In the genomic region with DNA sequence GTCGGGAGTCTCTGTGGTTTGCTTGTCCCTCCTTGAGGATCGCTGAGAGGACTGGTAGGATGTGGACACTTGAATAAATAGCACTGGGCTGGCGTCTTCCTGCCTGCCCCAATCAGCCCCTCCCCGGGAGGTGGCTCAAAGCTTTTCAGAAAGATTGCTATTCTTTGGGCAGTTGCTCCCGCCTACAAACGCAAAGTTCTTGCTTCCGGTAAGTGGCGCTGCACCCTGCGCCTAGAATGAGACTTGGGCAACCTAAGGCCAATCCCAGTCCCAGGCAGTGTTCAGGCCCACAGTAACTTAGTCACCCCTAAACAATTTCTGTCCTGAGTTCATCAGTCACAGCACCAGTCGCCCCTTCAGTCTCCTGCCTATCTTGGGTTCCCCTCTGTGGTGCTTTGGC, we compare ENCODE assay signal across 8 mouse cellular contexts. TPM values are rescaled to one million over a fixed set of nuclear protein-coding genes. Genes with fewer than 3 reads are reported as not detected.
DNase-seq lines count a peak whose midpoint lies in the region; ATAC-seq lines count a peak whose summit lies in the region.
"Not testable (repeated sequence)": the region's sequence is repeated elsewhere in the genome, so short reads cannot be mapped to it uniquely, and the experiment has no call there.

No protein-coding gene starts in this region.

- H3K4me2 ChIP-seq in embryonic facial prominence, embryonic 14.5 days (ENCODE audit: low read depth, low read length), result peak overlapping the region; percentile 39
- H3K4me2 ChIP-seq in heart, embryonic 11.5 days, result peak overlapping the region; percentile 57
- peak overlapping the region; percentile 32 for H3K4me2 ChIP-seq in hindbrain, embryonic 16.5 days (ENCODE audit: low read length)
- peak overlapping the region; percentile 29; the same call in 1 of the 2 replicates for H3K4me2 ChIP-seq in liver, embryonic 12.5 days
- H3K4me2 ChIP-seq in stomach, embryonic 15.5 days, result peak overlapping the region; percentile 37

- H3K36me3 ChIP-seq in ES-E14 (ENCODE audit: control insufficient read depth, insufficient read depth, low read length, poor library complexity, severe bottlenecking); embryonic facial prominence, embryonic 14.5 days (ENCODE audit: control insufficient read depth, insufficient read depth, low read length); heart, embryonic 11.5 days (ENCODE audit: control insufficient read depth, insufficient read depth, low read length); hindbrain, embryonic 16.5 days (ENCODE audit: control insufficient read depth, insufficient read depth, low read length); liver, embryonic 12.5 days; midbrain, embryonic 10.5 days; stomach, embryonic 15.5 days: not testable (repeated sequence)

- 8% methylated on average over 10 of the region's 10 CpGs for WGBS in embryonic facial prominence, embryonic 14.5 days
- 9% methylated on average over 10 of the region's 10 CpGs for WGBS in heart, embryonic 11.5 days (ENCODE audit: insufficient replicate concordance)
- 12% methylated on average over 10 of the region's 10 CpGs for WGBS in hindbrain, embryonic 16.5 days
- WGBS in liver, embryonic 12.5 days (ENCODE audit: insufficient replicate concordance), result 5% methylated on average over 10 of the region's 10 CpGs
- 8% methylated on average over 10 of the region's 10 CpGs for WGBS in midbrain, embryonic 10.5 days
- WGBS in stomach, embryonic 15.5 days, result 12% methylated on average over 10 of the region's 10 CpGs

- in situ Hi-C loops in ES-E14 (cut with MboI; ENCODE audit: low sequenced_read_pairs in 2 of 2, unreplicated experiment in 2 of 2), result not testable (repeated sequence)

- H3K9ac ChIP-seq in ES-E14 (ENCODE audit: insufficient read depth, low read depth, low read length, poor library complexity, severe bottlenecking); embryonic facial prominence, embryonic 14.5 days (ENCODE audit: low read depth, low read length); hindbrain, embryonic 16.5 days (ENCODE audit: low read depth, low read length); liver, embryonic 12.5 days; stomach, embryonic 15.5 days: not testable (repeated sequence)
- 0 out of 2 replicates have a peak overlapping the region, but pooled peaks have one; percentile 28 for H3K9ac ChIP-seq in heart, embryonic 11.5 days (ENCODE audit: low read depth, low read length)

- H3K4me3 ChIP-seq in ES-E14 (ENCODE audit: insufficient read depth in 1 of 2, low read depth in 1 of 2, low read length in 2 of 2, poor library complexity in 1 of 2, severe bottlenecking in 1 of 2), result peak overlapping the region; percentile 15 to 36; a peak in 3 of 4 replicates
- H3K4me3 ChIP-seq in embryonic facial prominence, embryonic 14.5 days (ENCODE audit: low read depth, low read length); hindbrain, embryonic 16.5 days (ENCODE audit: low read length); liver, embryonic 12.5 days; stomach, embryonic 15.5 days (replicated peaks): not testable (repeated sequence)
- H3K4me3 ChIP-seq in heart, embryonic 11.5 days (ENCODE audit: low read depth, low read length), result peak overlapping the region; percentile 18; the same call in 1 of the 2 replicates
- peak overlapping the region; percentile 36 for H3K4me3 ChIP-seq in midbrain, embryonic 10.5 days

- not testable (repeated sequence) for H3K27ac ChIP-seq in ES-E14 (ENCODE audit: insufficient read depth, low read depth, low read length, poor library complexity, severe bottlenecking); embryonic facial prominence, embryonic 14.5 days (replicated peaks; ENCODE audit: low read depth, low read length); heart, embryonic 11.5 days (ENCODE audit: low read depth, low read length); hindbrain, embryonic 16.5 days (ENCODE audit: low read depth, low read length); liver, embryonic 12.5 days; midbrain, embryonic 10.5 days (replicated peaks); stomach, embryonic 15.5 days

- not testable (repeated sequence) for H3K27me3 ChIP-seq in embryonic facial prominence, embryonic 14.5 days (replicated peaks; ENCODE audit: control insufficient read depth, insufficient read depth, low read length); heart, embryonic 11.5 days (ENCODE audit: control insufficient read depth, insufficient read depth, low read length); hindbrain, embryonic 16.5 days (replicated peaks; ENCODE audit: control insufficient read depth, insufficient read depth, low read length); stomach, embryonic 15.5 days (replicated peaks)
- peaks cover 19% of the 10 kb centered on the region for H3K27me3 ChIP-seq in liver, embryonic 12.5 days (replicated peaks)
- peaks cover 12% of the 10 kb centered on the region for H3K27me3 ChIP-seq in midbrain, embryonic 10.5 days (ENCODE audit: low read depth, poor library complexity, severe bottlenecking)

- not testable (repeated sequence) for H3K4me1 ChIP-seq in ES-E14 (ENCODE audit: control insufficient read depth in 2 of 2, insufficient read depth in 2 of 2, low read length in 2 of 2, poor library complexity in 1 of 2); embryonic facial prominence, embryonic 14.5 days (ENCODE audit: control insufficient read depth, insufficient read depth, low read length); heart, embryonic 11.5 days (ENCODE audit: control insufficient read depth, insufficient read depth, low read length); hindbrain, embryonic 16.5 days (ENCODE audit: control insufficient read depth, insufficient read depth, low read depth, low read length); liver, embryonic 12.5 days; midbrain, embryonic 10.5 days; stomach, embryonic 15.5 days

- not testable (repeated sequence) for ATAC-seq in embryonic facial prominence, embryonic 14.5 days (ENCODE audit: low read depth); heart, embryonic 11.5 days (replicated peaks; ENCODE audit: insufficient number of reproducible peaks, low FRiP score, low TSS enrichment); hindbrain, embryonic 16.5 days; liver, embryonic 12.5 days; stomach, embryonic 15.5 days (ENCODE audit: insufficient read depth, low FRiP score, low read depth)

- H3K9me3 ChIP-seq in ES-E14 (ENCODE audit: control insufficient read depth, insufficient read depth, low read depth, low read length); embryonic facial prominence, embryonic 14.5 days (ENCODE audit: control insufficient read depth, low read length); heart, embryonic 11.5 days (replicated peaks; ENCODE audit: control insufficient read depth, low read length); hindbrain, embryonic 16.5 days (ENCODE audit: control insufficient read depth, low read length); liver, embryonic 12.5 days (replicated peaks); midbrain, embryonic 10.5 days (replicated peaks); stomach, embryonic 15.5 days: not testable (repeated sequence)

- not testable (repeated sequence) for DNase-seq in ES-E14 (ENCODE audit: low read depth, low spot score); embryonic facial prominence, embryonic 14.5 days (ENCODE audit: low spot score); midbrain, embryonic 10.5 days (ENCODE audit: low spot score)
- DNase-seq in adrenal gland, postnatal 25 days, result peak; percentile 32

RNA-seq across cellular contexts. Expression of a gene that starts 18.9 kb away (rescaled TPM):
- total RNA-seq in ES-E14 (2012; rRNA removed), result 11.2 and 23.6 TPM in 2 replicates
- 12.9 and 13.1 TPM in 2 replicates for total RNA-seq in adrenal gland, postnatal 25 days (2021)
- polyA plus RNA-seq in embryonic facial prominence, embryonic 14.5 days (2014; fragmentation: Nextera tagmentation; extraction: Ambion mirVana), result 2.8 and 4.0 TPM in 2 replicates
- 9.3 and 9.4 TPM in 2 replicates for polyA plus RNA-seq in heart, embryonic 11.5 days (2014; fragmentation: Nextera tagmentation; extraction: Ambion mirVana)
- polyA plus RNA-seq in hindbrain, embryonic 16.5 days (2015; fragmentation: Nextera tagmentation; extraction: Ambion mirVana), result 0.31 and 1.6 TPM in 2 replicates
- polyA plus RNA-seq in liver, embryonic 12.5 days (2016; fragmentation: Nextera tagmentation; extraction: Ambion mirVana), result 1.6 and 2.9 TPM in 2 replicates
- polyA plus RNA-seq in midbrain, embryonic 10.5 days (2016; fragmentation: Nextera tagmentation; extraction: Ambion mirVana), result 1.1 and 1.4 TPM in 2 replicates
- polyA plus RNA-seq in stomach, embryonic 15.5 days (2015; fragmentation: Nextera tagmentation; extraction: Ambion mirVana), result 2.8 and 4.0 TPM in 2 replicates
